Mouse (Mus musculus) left cerebral cortex, postnatal 25 days (tissue): Measurements from ENCODE around the gene Ms4a4b. TPM values are rescaled to one million over a fixed set of nuclear protein-coding genes. Genes with fewer than 3 reads are reported as not detected.
"Not testable (repeated sequence)": the region's sequence is repeated elsewhere in the genome, so short reads cannot be mapped to it uniquely, and the experiment has no call there.

Source experiments
- DNase-seq, 2 experiments: peaks; one replicate each; pipeline ENCODE4 v3.0.0; 2022; ENCODE audit warnings: low spot score in 2 of 2, mixed read lengths in 1 of 2
- intact Hi-C: fragments of 180-260 bp; cut with DNase I; formaldehyde crosslinking; loops from one replicate; pipeline ENCODE4 v1.15.1; 2025
- total RNA-seq, 2 experiments: library from RNA; stranded (reverse); gene quantifications; 2 replicates each; pipeline ENCODE4 v1.2.3; 2021

The Ms4a4b gene
- total RNA-seq = under 1 TPM in 1 of 2 experiments, not detected in 1; 0.57 TPM

DNA sequence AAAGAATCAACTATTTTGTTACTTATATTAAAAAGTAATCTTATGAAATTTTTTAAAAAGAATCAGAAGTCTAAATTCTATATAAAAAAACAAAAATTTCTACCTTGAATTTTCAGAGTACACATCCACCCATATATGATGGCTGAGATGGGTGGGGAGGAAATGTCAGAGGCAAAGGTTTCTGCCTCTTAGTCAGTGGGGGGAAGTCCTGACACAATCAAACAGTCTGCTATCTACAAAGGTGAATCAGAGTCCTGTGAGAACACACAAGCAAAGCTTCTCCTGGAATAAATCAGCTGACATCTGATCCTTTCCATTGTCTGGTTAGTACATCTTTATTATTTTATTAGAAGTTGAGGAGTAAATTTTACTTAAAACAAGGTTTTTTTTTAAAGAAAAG, at the start of gene Ms4a4b:
Ms4a4b (plus strand) TSS at position 216 of the 400 bp plus-strand sequence.
- intact Hi-C loops = no loop called here

DNA sequence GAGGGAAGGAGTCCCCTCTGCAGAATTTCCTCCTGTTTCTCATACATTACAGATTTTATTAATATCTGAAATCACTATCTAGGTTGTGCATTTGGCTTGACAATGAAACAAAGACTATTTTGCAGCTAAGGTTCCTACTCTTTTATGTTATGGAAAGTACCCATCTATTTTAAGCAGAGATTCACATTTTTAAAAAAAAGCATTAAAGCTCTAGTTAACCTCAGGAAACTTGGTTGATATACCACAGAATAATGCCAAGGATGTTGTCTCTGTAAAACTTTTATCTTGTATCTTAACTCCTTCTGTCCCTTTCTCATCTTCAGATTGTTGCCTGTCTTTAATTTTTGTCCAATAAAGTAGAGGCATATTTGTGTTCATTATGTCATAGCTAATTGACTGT, 47.6 kb upstream of the Ms4a4b start:
- DNase-seq = no peak
- intact Hi-C loops = no loop called here

More for the DNA sequence above, at the start of gene Ms4a4b:
- no peak for DNase-seq

DNA sequence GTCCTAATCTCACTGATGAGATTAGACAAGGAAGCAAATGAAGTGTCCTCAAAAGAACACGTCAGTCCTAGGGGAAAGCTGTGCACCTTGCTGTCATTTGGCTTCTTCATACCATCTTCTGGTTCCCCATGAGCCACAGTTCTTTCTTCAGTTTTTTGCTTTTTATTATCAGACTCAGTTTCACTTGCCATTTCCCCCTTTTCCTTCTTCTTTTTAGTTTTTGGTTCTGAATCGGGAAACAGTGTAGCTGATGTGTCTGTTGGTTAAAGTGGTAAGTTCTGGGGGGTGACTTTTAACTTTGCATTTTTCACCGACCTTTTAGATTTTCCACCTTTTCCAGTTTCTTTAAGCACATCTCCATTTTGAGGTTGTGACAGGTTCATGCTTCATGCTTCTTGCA, 38.8 kb upstream of the Ms4a4b start, which contains the start of gene Ms4a4c:
Ms4a4c (plus strand) TSS at position 244 of the 400 bp plus-strand sequence.
- intact Hi-C loops = no loop called here
- DNase-seq = no peak

DNA sequence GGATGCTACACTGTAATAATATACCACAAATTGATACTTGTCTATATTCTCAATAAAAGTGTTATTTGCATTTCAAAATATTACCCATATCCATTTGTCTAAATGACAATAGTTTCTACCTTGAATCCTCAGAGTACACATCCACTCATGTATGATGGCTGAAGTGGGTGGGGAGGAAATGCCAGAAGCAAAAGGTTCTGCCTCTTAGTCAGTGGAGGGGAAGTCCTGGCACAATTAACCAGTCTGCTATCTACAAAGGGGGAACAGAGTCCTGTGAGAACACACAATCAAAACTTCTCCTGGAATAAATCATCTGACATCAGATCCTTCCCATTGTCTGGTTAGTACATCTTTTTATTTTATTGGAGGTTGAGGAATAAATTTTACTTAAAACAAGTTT, 35.9 kb upstream of the Ms4a4b start:
- intact Hi-C loops = no loop called here
- DNase-seq = no peak

DNA sequence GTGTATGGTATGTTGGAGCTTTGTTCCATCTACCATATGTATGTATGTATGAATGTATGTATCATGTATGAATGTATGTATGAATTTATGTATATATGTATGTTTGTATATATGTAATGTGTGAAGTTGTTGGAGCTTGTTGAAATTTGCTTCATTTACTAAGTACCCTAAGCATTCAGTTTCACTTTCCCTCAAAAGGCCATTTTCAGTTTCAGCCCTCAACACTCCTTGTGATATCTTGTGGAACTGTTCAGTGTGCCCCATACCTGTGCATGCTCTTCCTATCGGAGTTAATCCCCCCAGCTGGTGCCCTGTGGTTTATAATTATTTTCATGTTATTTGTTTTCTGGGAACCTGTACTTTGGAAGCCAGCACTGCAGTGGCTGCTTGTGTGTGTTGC, 34.8 kb upstream of the Ms4a4b start:
- intact Hi-C loops = no loop called here
- no peak for DNase-seq

DNA sequence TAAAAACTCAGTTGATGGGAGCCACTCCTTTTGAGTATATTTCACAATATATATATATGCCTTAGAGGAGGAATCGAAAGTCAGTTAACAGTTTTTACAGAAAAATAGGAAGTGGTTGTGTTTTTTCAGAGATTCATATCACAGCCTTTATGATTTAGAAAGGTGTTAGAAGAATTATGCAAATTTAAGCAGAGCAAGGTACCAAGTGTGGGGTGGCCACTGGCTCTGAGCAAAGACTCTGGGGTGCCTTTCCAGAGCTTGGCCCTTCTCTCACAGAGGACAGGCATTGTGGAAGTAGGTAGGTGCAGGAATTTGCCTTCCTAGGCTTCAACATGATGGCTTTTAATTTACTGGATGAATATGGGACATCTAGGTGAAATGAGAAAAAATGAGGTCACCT, 31.7 kb upstream of the Ms4a4b start:
- intact Hi-C loops = no loop called here
- no peak for DNase-seq

DNA sequence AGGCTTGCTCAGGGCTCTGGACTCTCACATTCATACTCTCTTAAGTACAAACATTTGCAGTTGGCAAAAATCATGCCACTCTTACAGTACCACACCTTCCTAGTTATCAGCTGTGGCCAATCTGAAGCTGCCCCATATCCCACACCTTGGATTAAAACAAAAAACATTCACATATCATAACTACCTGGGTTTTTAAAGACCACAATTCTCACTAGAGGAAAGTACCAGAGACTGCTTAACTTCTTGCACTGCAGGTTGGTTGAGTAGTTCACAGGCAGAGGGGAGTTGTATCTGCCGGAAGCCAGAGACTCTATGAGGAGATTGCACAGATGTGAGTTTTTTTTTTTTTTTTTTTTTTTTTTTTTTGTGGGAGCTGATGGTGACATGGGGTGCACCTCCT, 29.3 kb upstream of the Ms4a4b start:
- DNase-seq = no peak
- intact Hi-C loops = no loop called here

DNA sequence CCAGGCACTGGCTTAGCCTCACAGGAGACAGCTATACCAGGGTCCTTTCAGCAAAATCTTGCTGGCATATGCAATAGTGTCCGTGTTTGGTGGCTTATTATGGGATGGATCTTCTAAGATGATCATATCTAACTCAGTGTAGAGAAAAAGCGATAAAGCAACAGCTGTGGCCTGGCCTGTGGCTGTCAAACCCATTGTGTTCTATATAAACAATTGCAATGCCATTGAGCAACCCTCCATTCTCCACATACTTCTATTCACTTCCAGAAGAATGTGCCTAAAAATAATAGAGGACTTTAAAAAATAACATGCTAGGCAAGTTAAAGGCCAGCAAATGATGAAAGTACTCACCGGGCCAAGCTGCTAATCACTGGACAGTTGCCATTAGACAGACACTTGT, 27.8 kb upstream of the Ms4a4b start:
- DNase-seq = no peak
- intact Hi-C loops = no loop called here

DNA sequence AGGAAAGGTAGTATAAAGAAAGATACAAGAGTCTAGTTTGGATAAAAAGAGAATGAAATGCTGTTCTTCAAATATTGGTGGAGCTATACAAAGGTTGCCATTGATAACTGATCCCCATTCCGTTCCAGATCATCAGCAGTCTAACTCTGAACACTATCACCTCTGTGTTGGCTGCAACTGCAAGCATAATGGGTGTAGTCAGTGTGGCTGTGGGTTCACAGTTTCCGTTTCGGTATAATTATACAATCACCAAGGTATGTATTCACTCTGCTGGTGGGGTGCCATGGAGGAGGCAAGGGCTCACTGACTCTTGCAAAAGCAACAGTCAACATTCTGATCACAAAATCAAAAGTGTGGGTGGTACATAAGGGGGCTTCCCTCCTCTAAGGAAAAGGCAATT, 24.5 kb upstream of the Ms4a4b start:
- DNase-seq, intact Hi-C loops: not testable (repeated sequence)

DNA sequence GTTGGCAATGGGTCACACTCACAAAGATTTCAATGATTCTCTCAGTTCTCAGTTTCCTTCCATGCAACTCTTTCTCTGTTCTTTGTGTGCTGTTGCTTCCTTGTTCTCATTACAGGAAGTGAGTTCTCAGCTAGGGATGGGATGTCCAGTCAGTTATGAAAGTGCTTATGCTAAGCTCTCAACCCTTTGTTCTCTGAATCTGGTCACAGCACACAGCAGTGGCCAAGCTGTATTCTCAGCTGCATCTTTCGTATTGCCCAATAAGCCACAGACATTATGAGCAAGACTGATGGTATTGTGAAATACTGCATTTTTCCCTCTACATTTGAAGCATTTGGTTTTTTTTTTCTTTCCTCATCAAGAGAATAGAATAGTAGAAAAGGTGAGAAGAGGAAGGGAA, 12.1 kb upstream of the Ms4a4b start:
- intact Hi-C loops, DNase-seq: not testable (repeated sequence)

DNA sequence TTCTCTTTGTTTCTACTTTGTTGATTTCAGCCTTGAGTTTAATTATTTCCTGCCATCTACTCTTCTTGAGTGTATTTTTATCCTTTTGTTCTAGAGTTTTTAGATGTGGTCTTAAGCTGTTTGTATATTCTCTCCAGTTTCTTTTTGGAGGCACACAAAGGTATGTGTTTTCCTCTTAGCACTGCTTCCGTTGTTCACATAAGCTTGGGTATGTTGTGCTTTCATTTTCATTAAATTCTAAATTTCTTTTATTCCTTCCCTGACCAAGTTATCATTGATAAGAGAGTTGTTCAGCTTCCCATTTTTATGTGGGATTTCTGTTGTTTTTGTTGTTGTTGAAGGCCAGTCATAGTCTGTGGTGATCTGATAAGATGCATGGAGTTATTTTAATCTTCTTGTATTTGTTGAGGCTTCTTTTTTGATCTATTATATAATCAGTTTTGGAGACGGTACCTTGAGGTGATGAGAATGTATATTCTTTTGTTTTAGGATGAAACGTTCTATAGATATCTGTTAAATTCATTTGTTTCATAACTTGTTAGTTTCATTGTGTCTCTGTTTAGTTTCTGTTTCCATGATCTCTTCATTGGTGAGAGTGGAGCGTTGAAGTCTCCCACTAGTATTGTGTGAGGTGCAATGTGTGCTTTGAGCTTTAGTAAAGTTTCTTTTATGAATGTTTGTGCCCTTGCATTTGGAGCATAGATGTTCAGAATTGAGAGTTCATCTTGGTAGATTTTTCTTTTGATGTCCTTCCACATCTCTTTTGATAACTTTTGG, 8.1 kb upstream of the Ms4a4b start:
- DNase-seq = no peak
- intact Hi-C loops = no loop called here

DNA sequence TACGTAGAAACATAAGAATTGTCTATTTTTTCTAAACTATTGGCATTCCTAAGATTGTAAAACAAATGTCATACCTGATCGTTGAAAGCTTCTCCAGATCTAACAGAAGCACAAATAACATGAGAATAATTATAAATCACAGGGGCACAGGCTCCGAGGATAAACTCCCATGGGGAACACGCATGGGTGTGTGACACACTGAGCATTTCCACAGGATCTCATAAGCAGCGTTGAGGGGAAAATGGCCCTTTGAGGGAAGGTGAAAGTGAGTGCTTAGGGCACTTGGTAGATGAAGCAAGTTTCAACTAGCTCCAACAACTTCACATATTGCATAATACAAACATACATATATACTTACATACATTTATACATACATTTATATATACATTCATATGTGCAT, 611 bp downstream of the Ms4a4b start:
- DNase-seq = no peak
- intact Hi-C loops = no loop called here

DNA sequence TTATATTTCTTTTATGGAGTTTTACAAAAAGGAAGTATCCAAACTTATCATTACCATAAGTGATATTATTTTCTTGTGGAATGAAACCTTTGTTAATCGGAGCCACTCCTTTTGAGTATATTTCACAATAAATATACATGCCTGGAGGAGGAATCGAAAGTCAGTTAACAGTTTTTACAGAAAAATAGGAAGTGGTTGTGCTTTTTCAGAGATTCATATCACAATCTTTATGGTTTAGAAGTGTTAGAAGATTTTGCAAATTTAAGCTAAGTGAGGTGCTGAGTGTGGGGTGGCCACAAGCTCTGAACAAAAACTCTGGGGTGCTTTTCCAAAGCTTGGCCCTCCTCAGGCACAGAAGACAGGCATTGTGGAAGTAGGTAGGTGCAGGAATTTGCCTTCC, 3.9 kb downstream of the Ms4a4b start:
- DNase-seq = no peak
- intact Hi-C loops = no loop called here

DNA sequence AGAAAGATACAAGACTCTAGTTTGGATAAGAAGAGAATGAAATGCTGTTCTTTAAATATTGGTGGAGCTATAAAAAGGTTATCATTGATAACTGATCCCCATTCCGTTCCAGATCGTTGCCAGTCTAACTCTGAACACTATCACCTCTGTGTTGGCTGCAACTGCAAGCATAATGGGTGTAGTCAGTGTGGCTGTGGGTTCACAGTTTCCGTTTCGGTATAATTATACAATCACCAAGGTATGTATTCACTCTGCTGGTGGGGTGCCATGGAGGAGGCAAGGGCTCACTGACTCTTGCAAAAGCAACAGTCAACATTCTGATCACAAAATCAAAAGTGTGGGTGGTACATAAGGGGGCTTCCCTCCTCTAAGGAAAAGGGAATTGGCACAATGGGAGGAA, 15.7 kb downstream of the Ms4a4b start:
- DNase-seq, intact Hi-C loops: not testable (repeated sequence)

DNA sequence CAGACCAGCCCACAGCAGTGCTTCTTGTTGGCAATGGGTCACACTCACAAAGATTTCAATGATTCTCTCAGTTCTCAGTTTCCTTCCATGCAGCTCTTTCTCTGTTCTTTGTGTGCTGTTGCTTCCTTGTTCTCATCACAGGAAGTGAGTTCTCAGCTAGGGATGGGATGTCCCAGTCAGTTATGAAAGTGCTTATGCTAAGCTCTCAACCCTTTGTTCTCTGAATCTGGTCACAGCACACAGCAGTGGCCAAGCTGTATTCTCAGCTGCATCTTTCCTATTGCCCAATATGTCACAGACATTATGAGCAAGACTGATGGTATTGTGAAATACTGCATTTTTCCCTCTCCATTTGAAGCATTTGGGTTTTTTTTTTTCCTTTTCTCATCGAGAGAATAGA, 21.4 kb downstream of the Ms4a4b start:
- intact Hi-C loops = not testable (repeated sequence)

DNA sequence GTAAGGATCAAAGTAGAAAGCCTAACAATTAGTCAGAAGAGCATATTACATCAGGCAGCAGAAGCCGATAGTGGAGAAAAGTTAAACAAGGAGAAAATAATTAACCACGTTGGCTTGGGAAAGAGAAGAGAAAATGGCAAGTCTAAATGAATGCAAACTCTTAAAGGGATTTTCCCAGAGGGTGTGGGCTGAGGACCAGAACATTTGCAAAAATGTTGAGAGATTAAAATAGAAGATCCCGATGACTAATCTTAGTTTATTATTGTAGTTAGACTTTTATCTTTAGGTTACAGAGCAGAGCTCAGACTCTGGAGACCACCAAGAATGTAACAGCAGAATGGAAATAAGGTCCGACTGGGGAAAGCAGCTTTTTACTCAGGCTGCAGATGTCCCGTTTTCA, 23.1 kb downstream of the Ms4a4b start:
- intact Hi-C loops = no loop called here
- peak in 1 of 2 experiments; percentile 58 for DNase-seq

More for the DNA sequence above, 21.4 kb downstream of the Ms4a4b start:
- not testable (repeated sequence) for DNase-seq

DNA sequence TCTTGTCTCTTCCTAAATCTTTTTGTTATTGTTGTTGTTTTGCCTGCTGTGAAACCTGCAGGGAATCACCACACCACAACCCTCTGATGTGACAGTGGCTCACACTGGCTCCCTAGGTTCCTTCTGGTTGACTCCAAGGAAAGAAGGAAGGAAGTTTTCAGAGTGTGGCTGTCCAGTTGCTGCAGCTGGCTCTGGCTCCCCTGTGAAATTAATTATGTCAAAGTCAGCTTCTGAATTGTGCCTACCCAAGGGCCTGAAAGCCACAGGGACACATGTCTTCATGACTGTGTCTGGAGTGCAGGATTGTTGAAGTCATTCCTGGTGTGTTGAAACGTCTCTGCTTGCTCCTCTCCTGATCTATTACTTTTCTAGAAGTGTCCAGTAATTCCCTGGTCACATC, 25.0 kb downstream of the Ms4a4b start:
- intact Hi-C loops = not testable (repeated sequence)

DNA sequence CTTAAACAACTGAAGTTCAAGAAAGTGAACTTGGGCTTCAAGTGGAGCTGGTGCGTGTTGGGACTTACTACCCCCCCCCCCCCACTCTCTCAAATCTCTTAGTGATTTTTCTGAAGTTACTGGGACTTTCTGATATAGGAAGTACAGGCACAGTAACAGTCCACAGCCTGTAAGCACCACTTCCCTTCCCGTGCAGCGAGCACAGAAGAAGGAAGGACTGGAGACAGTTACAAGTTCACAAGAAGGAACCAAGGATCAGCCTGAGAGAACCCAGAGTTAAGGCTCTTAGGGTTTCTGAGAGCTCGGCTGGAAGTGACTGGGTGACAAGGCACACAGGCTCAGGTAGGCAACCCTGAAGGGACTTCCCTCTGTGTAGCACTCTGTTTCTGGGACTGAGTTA, 25.9 kb downstream of the Ms4a4b start, which contains the start of gene Ms4a6c:
Ms4a6c (plus strand) TSS at position 152 of the 400 bp plus-strand sequence.
- DNase-seq, intact Hi-C loops: not testable (repeated sequence)

More for the DNA sequence above, 25.0 kb downstream of the Ms4a4b start:
- DNase-seq = not testable (repeated sequence)

DNA sequence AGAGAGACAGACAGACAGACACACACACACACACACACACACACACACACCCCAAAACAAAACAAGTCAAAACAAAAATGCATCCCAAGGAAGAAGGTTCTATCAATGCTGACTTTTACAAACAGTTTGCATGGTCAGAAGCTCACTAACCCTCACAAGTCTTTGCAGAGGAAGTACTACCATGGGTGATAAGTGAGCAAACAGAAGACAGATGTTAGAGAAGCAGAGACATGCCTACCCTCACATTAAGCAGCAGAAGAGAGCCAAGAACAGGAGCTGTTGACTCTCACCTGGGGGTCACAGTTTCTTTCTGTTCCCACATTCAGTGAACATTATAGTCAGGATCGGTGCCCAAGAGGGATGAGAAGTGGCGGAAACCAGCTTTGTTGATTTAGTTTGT, 36.4 kb downstream of the Ms4a4b start:
- DNase-seq = no peak
- intact Hi-C loops = no loop called here

DNA sequence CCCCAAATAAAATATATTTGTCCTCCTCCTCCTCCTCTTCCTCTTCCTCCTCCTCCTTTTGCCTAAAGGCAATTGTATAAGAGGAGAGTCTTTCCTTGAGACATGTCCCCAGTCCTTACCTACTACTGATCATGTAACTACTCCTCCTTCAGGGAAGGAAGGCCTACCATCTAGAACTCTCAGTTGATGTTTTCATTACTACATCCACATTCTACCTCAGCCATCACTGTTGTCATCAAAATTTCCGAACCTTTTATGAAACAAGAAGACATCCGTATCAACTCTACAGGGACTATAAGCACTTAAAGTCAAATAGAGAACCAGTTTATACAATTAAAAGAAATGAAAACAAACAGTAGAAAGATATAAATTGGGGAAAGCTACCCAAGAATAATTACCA, 39.3 kb downstream of the Ms4a4b start:
- intact Hi-C loops = no loop called here
- no peak for DNase-seq

DNA sequence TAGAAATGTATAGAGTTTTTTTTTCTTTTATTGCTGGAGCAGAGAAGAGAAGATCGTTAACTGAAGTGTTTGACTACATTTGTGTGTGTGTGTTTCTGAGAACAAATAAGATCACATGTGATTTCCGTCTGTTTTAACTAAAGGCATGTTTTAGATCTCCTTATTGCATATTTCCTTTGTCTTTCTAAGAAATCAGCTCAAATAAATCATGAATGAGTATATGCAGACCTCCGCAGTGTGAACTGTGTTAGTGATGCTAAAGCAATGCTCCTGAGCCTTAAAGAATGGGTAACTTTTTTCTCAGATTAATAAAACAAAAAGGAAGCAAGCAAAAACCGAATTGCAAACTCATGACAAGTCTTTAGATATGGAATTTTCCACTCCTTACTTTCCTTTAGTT, 40.6 kb downstream of the Ms4a4b start:
- no peak for DNase-seq
- intact Hi-C loops = no loop called here
